ENCODE assay signal across 23 mouse cellular contexts in the genomic region with DNA sequence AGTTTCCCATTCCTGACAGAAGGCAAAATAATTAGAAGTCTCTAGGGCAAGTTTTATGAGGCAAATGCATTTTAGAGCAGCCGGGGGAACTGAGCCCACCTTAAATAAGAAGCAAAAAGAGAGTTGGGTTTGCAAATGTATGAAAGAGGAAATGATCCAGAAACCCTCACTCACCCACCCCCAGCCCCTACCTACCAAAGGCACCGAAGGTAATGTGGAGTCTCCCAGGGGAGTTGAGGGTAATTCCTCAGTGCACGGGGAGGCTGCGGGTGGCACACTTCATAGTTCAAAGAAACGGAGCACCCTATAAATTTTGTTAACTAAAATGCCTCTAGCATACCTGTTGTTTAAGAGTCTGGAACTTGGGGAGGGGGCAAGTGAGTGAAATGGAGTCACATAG. TPM values are rescaled to one million over a fixed set of nuclear protein-coding genes. Genes with fewer than 3 reads are reported as not detected.
DNase-seq lines count a peak whose midpoint lies in the region; ATAC-seq lines count a peak whose summit lies in the region.
"Had no signal": no experiment of that assay in that cellular context is flagged by ENCODE, and none has a peak within 500 bp of the region (broad histone marks: within the 10 kb centered on the region; RNA-seq: fewer than 3 reads in every experiment).

No protein-coding gene starts in this region.

- no peak for ATAC-seq in midbrain, embryonic 11.5 days (ENCODE audit: low FRiP score)
- ATAC-seq in limb, embryonic 13.5 days (ENCODE audit: low FRiP score, low read depth): no peak
- ATAC-seq in intestine, embryonic 16.5 days: no peak
- ATAC-seq: forebrain, embryonic 13.5 days; forebrain, embryonic 16.5 days; hindbrain, embryonic 16.5 days; inflammation-experienced regulatory T-cells, adult 6 months; Patski had no signal

- H3K36me3 ChIP-seq in midbrain, embryonic 11.5 days (ENCODE audit: control insufficient read depth, insufficient read depth, low read length): no peaks in the 10 kb centered on the region
- no peaks in the 10 kb centered on the region for H3K36me3 ChIP-seq in midbrain, embryonic 10.5 days
- no peaks in the 10 kb centered on the region for H3K36me3 ChIP-seq in limb, embryonic 10.5 days
- H3K36me3 ChIP-seq in limb, embryonic 13.5 days: no peaks in the 10 kb centered on the region
- no peaks in the 10 kb centered on the region for H3K36me3 ChIP-seq in intestine, embryonic 16.5 days (ENCODE audit: control insufficient read depth, insufficient read depth, low read length)
- H3K36me3 ChIP-seq: forebrain, embryonic 10.5 days; G1E; hindbrain, embryonic 10.5 days; hindbrain, embryonic 13.5 days had no signal

- peak; percentile 37 for DNase-seq in midbrain, embryonic 11.5 days (ENCODE audit: low spot score, missing footprints)
- DNase-seq in midbrain, embryonic 10.5 days (ENCODE audit: low spot score): no peak
- no peak for DNase-seq in limb, embryonic 10.5 days (ENCODE audit: low spot score)
- no peak for DNase-seq in heart, adult 18-20 months
- DNase-seq: adrenal gland, postnatal 10 days; adrenal gland, postnatal 36 days; cerebellum, adult 18-20 months; cerebellum, adult 9-10 months; cerebellum, postnatal 14 days; gastrocnemius, postnatal 14 days had no signal

- WGBS in midbrain, embryonic 11.5 days: 93% methylated on average over 5 of the region's 5 CpGs
- WGBS in midbrain, embryonic 10.5 days: 88% methylated on average over 5 of the region's 5 CpGs
- WGBS in limb, embryonic 10.5 days: 76% methylated on average over 5 of the region's 5 CpGs
- WGBS in limb, embryonic 13.5 days: 28% methylated on average over 5 of the region's 5 CpGs
- WGBS in intestine, embryonic 16.5 days: 83% methylated on average over 5 of the region's 5 CpGs

- no peaks in the 10 kb centered on the region for H3K9me3 ChIP-seq in midbrain, embryonic 11.5 days (ENCODE audit: control insufficient read depth, low read length)
- H3K9me3 ChIP-seq in midbrain, embryonic 10.5 days (replicated peaks): no peaks in the 10 kb centered on the region
- H3K9me3 ChIP-seq in limb, embryonic 10.5 days (replicated peaks): no peaks in the 10 kb centered on the region
- H3K9me3 ChIP-seq in limb, embryonic 13.5 days: no peaks in the 10 kb centered on the region
- H3K9me3 ChIP-seq in intestine, embryonic 16.5 days (ENCODE audit: control insufficient read depth, low read length): no peaks in the 10 kb centered on the region
- H3K9me3 ChIP-seq: forebrain, embryonic 10.5 days; forebrain, embryonic 13.5 days; G1E; hindbrain, embryonic 10.5 days; hindbrain, embryonic 13.5 days had no signal

- H3K27ac ChIP-seq in midbrain, embryonic 11.5 days (ENCODE audit: low read depth, low read length): no peak overlapping the region
- H3K27ac ChIP-seq in midbrain, embryonic 10.5 days (replicated peaks): no peak overlapping the region
- peak overlapping the region; percentile 66 for H3K27ac ChIP-seq in limb, embryonic 10.5 days
- H3K27ac ChIP-seq in limb, embryonic 13.5 days: peak overlapping the region; percentile 28; the same call in 1 of the 2 replicates
- H3K27ac ChIP-seq in intestine, embryonic 16.5 days (ENCODE audit: low read length): no peak overlapping the region
- H3K27ac ChIP-seq: forebrain, embryonic 10.5 days; forebrain, embryonic 13.5 days; hindbrain, embryonic 10.5 days; hindbrain, embryonic 13.5 days had no signal

- no peaks in the 10 kb centered on the region for H3K27me3 ChIP-seq in midbrain, embryonic 11.5 days (ENCODE audit: control insufficient read depth, insufficient read depth, low read length)
- no peaks in the 10 kb centered on the region for H3K27me3 ChIP-seq in midbrain, embryonic 10.5 days (ENCODE audit: low read depth, poor library complexity, severe bottlenecking)
- H3K27me3 ChIP-seq in limb, embryonic 10.5 days (ENCODE audit: low read depth, poor library complexity, severe bottlenecking): no peaks in the 10 kb centered on the region
- H3K27me3 ChIP-seq in limb, embryonic 13.5 days: no peaks in the 10 kb centered on the region
- no peaks in the 10 kb centered on the region for H3K27me3 ChIP-seq in intestine, embryonic 16.5 days (replicated peaks; ENCODE audit: control insufficient read depth, insufficient read depth, low read length)
- H3K27me3 ChIP-seq: forebrain, embryonic 13.5 days; hindbrain, embryonic 13.5 days had no signal

- H3K4me2 ChIP-seq in midbrain, embryonic 11.5 days: no peak overlapping the region
- no peak overlapping the region for H3K4me2 ChIP-seq in limb, embryonic 13.5 days (replicated peaks)
- no peak overlapping the region for H3K4me2 ChIP-seq in intestine, embryonic 16.5 days (ENCODE audit: low read depth, low read length)
- H3K4me2 ChIP-seq: forebrain, embryonic 13.5 days; heart, embryonic 11.5 days; hindbrain, embryonic 13.5 days had no signal

- H3K9ac ChIP-seq in midbrain, embryonic 11.5 days (ENCODE audit: low read length): no peak overlapping the region
- H3K9ac ChIP-seq in limb, embryonic 13.5 days: no peak overlapping the region
- H3K9ac ChIP-seq in intestine, embryonic 16.5 days (ENCODE audit: low read depth, low read length): no peak overlapping the region
- H3K9ac ChIP-seq: forebrain, embryonic 13.5 days; hindbrain, embryonic 13.5 days had no signal

- H3K4me1 ChIP-seq in midbrain, embryonic 11.5 days (ENCODE audit: control insufficient read depth, insufficient read depth, low read length): no peaks in the 10 kb centered on the region
- H3K4me1 ChIP-seq in midbrain, embryonic 10.5 days: no peaks in the 10 kb centered on the region
- peaks cover 60% of the 10 kb centered on the region for H3K4me1 ChIP-seq in limb, embryonic 10.5 days
- peaks cover 58% of the 10 kb centered on the region for H3K4me1 ChIP-seq in limb, embryonic 13.5 days
- no peaks in the 10 kb centered on the region for H3K4me1 ChIP-seq in intestine, embryonic 16.5 days (ENCODE audit: control insufficient read depth, insufficient read depth, low read length)
- H3K4me1 ChIP-seq: forebrain, embryonic 10.5 days; forebrain, embryonic 13.5 days; hindbrain, embryonic 10.5 days; hindbrain, embryonic 13.5 days had no signal

- H3K4me3 ChIP-seq in midbrain, embryonic 11.5 days (ENCODE audit: low read depth, low read length): no peak overlapping the region
- H3K4me3 ChIP-seq in midbrain, embryonic 10.5 days: no peak overlapping the region
- H3K4me3 ChIP-seq in limb, embryonic 10.5 days: no peak overlapping the region
- no peak overlapping the region for H3K4me3 ChIP-seq in limb, embryonic 13.5 days
- H3K4me3 ChIP-seq in intestine, embryonic 16.5 days (ENCODE audit: low read length): no peak overlapping the region
- H3K4me3 ChIP-seq: forebrain, embryonic 10.5 days; forebrain, embryonic 13.5 days; hindbrain, embryonic 10.5 days; hindbrain, embryonic 13.5 days had no signal

RNA-seq across cellular contexts. Expression of gene Spata18, which starts 54.1 kb away (rescaled TPM):
- polyA plus RNA-seq in midbrain, embryonic 11.5 days (2014; fragmentation: Nextera tagmentation; extraction: Ambion mirVana): 0.10 and 0.12 TPM in 2 replicates
- not detected in 2 replicates for polyA plus RNA-seq in midbrain, embryonic 10.5 days (2016; fragmentation: Nextera tagmentation; extraction: Ambion mirVana)
- polyA plus RNA-seq in limb, embryonic 10.5 days (2016; fragmentation: Nextera tagmentation; extraction: Ambion mirVana): 1.5 and 2.1 TPM in 2 replicates
- polyA plus RNA-seq in limb, embryonic 13.5 days (2015; fragmentation: Nextera tagmentation; extraction: Ambion mirVana): 1.7 and 1.9 TPM in 2 replicates
- polyA plus RNA-seq in intestine, embryonic 16.5 days (2015; fragmentation: Nextera tagmentation; extraction: Ambion mirVana): 0.31 and 0.55 TPM in 2 replicates
- 1 to 10 TPM in 1 of 2 experiments, not detected in 1; 1.3 TPM for total RNA-seq in heart, adult 18-20 months (2021)
- total RNA-seq: adrenal gland, adult 18-20 months; G1E had no signal
- polyA plus RNA-seq: forebrain, embryonic 10.5 days; G1E; heart, embryonic 11.5 days; inflammation-experienced regulatory T-cells, adult 6 months; Patski had no signal

RNA-seq across cellular contexts. Expression of gene Sgcb, which starts 57.7 kb away (rescaled TPM):
- 20.4 and 23.3 TPM in 2 replicates for polyA plus RNA-seq in midbrain, embryonic 11.5 days (2014; fragmentation: Nextera tagmentation; extraction: Ambion mirVana)
- polyA plus RNA-seq in midbrain, embryonic 10.5 days (2016; fragmentation: Nextera tagmentation; extraction: Ambion mirVana): 21.3 and 21.8 TPM in 2 replicates
- 22.3 and 26.5 TPM in 2 replicates for polyA plus RNA-seq in limb, embryonic 10.5 days (2016; fragmentation: Nextera tagmentation; extraction: Ambion mirVana)
- polyA plus RNA-seq in limb, embryonic 13.5 days (2015; fragmentation: Nextera tagmentation; extraction: Ambion mirVana): 44.9 and 46.5 TPM in 2 replicates
- polyA plus RNA-seq in intestine, embryonic 16.5 days (2015; fragmentation: Nextera tagmentation; extraction: Ambion mirVana): 16.5 and 16.6 TPM in 2 replicates
- 100 to 1,000 TPM; 105 to 115 TPM for total RNA-seq in heart, adult 18-20 months (2021)

Comparison
In these comparisons a context has a peak if more than half of its experiments do, and no peak if none do; other contexts are left out.
1. H3K27ac ChIP-seq: peak in limb, embryonic 10.5 days (single experiment) and limb, embryonic 13.5 days (single experiment); none in midbrain, embryonic 11.5 days (single experiment), midbrain, embryonic 10.5 days (single experiment) and intestine, embryonic 16.5 days (single experiment).